Mouse (Mus musculus) natural killer cell, adult 2 months (primary cell): ENCODE data around the gene Rspo1.
A peak's percentile ranks its signal among the peaks of the same experiment; 100 is the strongest.
"Not testable (repeated sequence)": the region's sequence is repeated elsewhere in the genome, so short reads cannot be mapped to it uniquely, and the experiment has no call there.

Experiments
- DNase-seq, 2 experiments: peaks; one replicate each; pipeline ENCODE4 v3.0.0; 2022; ENCODE audit warnings: low spot score in 2 of 2

Gene Rspo1

GRCm38 (mm10) chr4:124985671-124986602 is at the start of gene Rspo1:
TSS of gene Rspo1 (plus strand) at chr4:124986430.
- DNase-seq: no peak

- peak; percentile 91 to 93 for DNase-seq
Observed at GRCm38 (mm10) chr4:124936613-124937471, 49.4 kb upstream of the Rspo1 start, which contains the start of gene 9930104L06Rik. TSS of gene 9930104L06Rik (plus strand) at chr4:124937048.

- DNase-seq: not testable (repeated sequence)
Observed at GRCm38 (mm10) chr4:124939211-124939610, 47.0 kb upstream of the Rspo1 start, which contains the start of gene Cdca8. TSS of gene Cdca8 (minus strand) at chr4:124939311.

- peak; percentile 59 to 74 for DNase-seq
Observed at GRCm38 (mm10) chr4:124943022-124943421, 43.2 kb upstream of the Rspo1 start.

- DNase-seq: no peak
Observed at GRCm38 (mm10) chr4:124943781-124944180, 42.4 kb upstream of the Rspo1 start.

- no peak for DNase-seq
Observed at GRCm38 (mm10) chr4:124944961-124945360, 41.3 kb upstream of the Rspo1 start.

- DNase-seq: no peak
Observed at GRCm38 (mm10) chr4:124949488-124949887, 36.7 kb upstream of the Rspo1 start.

GRCm38 (mm10) chr4:124950181-124951035 is 35.8 kb upstream of the Rspo1 start:
- DNase-seq: no peak

- DNase-seq: no peak
Observed at GRCm38 (mm10) chr4:124951036-124951433, 35.2 kb upstream of the Rspo1 start.

GRCm38 (mm10) chr4:124953546-124953945 is 32.7 kb upstream of the Rspo1 start:
- no peak for DNase-seq

- DNase-seq: no peak
Observed at GRCm38 (mm10) chr4:124957284-124957683, 28.9 kb upstream of the Rspo1 start.

GRCm38 (mm10) chr4:124959062-124959461 is 27.2 kb upstream of the Rspo1 start:
- DNase-seq: no peak

GRCm38 (mm10) chr4:124960940-124961339 is 25.3 kb upstream of the Rspo1 start:
- DNase-seq: no peak

- no peak for DNase-seq
Observed at GRCm38 (mm10) chr4:124962576-124962975, 23.7 kb upstream of the Rspo1 start.

- DNase-seq: no peak
Observed at GRCm38 (mm10) chr4:124964912-124965599, 21.2 kb upstream of the Rspo1 start.

- no peak for DNase-seq
Observed at GRCm38 (mm10) chr4:124968711-124969110, 17.5 kb upstream of the Rspo1 start.

GRCm38 (mm10) chr4:124969219-124969848 is 16.9 kb upstream of the Rspo1 start:
- no peak for DNase-seq

- no peak for DNase-seq
Observed at GRCm38 (mm10) chr4:124970194-124970593, 16.0 kb upstream of the Rspo1 start.

GRCm38 (mm10) chr4:124970677-124971076 is 15.6 kb upstream of the Rspo1 start:
- no peak for DNase-seq

GRCm38 (mm10) chr4:124971094-124971493 is 15.1 kb upstream of the Rspo1 start:
- no peak for DNase-seq
